Mouse (Mus musculus) limb, embryonic 11.5 days (tissue): Measurements from ENCODE around the gene Gm4201. TPM values are rescaled to one million over a fixed set of nuclear protein-coding genes. Genes with fewer than 3 reads are reported as not detected.
"Not testable (repeated sequence)": the region's sequence is repeated elsewhere in the genome, so short reads cannot be mapped to it uniquely, and the experiment has no call there.

Experiments used
- ATAC-seq: fragments of 200-750 bp; cut with Nextera tagmentation; 2 replicates; pipeline ENCODE4 v1.8.0; 2017; ENCODE audit warnings: low read depth; ENCODE audit not compliant: insufficient number of reproducible peaks, low FRiP score, low TSS enrichment
- DNase-seq: peaks from one replicate; pipeline ENCODE4 v3.0.0-alpha.2; 2015; ENCODE audit warnings: low spot score
- H3K27ac ChIP-seq: fragments of 300-500 bp; sonication (generic); replicated peaks from 2 replicates; pipeline ENCODE4 v1.5.1; 2014; ENCODE audit warnings: low read depth, mild to moderate bottlenecking, low read length
- H3K27me3 ChIP-seq: fragments of 300-500 bp; sonication (generic); 2 replicates; pipeline ENCODE4 v1.6.1; 2014; ENCODE audit warnings: mild to moderate bottlenecking, low read length, mixed read lengths; ENCODE audit not compliant: control insufficient read depth, insufficient read depth
- H3K36me3 ChIP-seq: fragments of 300-500 bp; sonication (generic); 2 replicates; pipeline ENCODE4 v1.6.1; 2014; ENCODE audit warnings: mild to moderate bottlenecking, low read length, moderate library complexity, mixed read lengths; ENCODE audit not compliant: control insufficient read depth, insufficient read depth
- H3K4me1 ChIP-seq: fragments of 300-500 bp; sonication (generic); 2 replicates; pipeline ENCODE4 v1.6.1; 2014; ENCODE audit warnings: low read length, mixed read lengths; ENCODE audit not compliant: control insufficient read depth, insufficient read depth
- H3K4me2 ChIP-seq: fragments of 300-500 bp; sonication (generic); 2 replicates; pipeline ENCODE4 v1.6.1; 2014; ENCODE audit warnings: low read depth, mild to moderate bottlenecking, moderate library complexity; ENCODE audit not compliant: severe bottlenecking
- H3K4me3 ChIP-seq: fragments of 300-500 bp; sonication (generic); 2 replicates; pipeline ENCODE4 v1.5.1; 2014; ENCODE audit warnings: low read depth, low read length
- H3K9ac ChIP-seq: fragments of 300-500 bp; sonication (generic); 2 replicates; pipeline ENCODE4 v1.6.1; 2014; ENCODE audit warnings: mild to moderate bottlenecking, low read length
- H3K9me3 ChIP-seq: fragments of 300-500 bp; sonication (generic); 2 replicates; pipeline ENCODE4 v1.6.1; 2016; ENCODE audit warnings: low read length; ENCODE audit not compliant: control insufficient read depth
- WGBS: fragments of 180-500 bp; shearing (Covaris S2); extraction: QIAGEN DNeasy Blood & Tissue Kit; methylation state at CpG from one replicate; pipeline ENCODE4 v1.1.7; 2014; 5-methylcytosine and 5-hydroxymethylcytosine counted together
- polyA plus RNA-seq: library from polyadenylated mRNA; unstranded; fragments of >200 nt; fragmentation: Nextera tagmentation; extraction: Ambion mirVana; gene quantifications from 2 replicates; pipeline ENCODE4 v1.2.1, GENCODE M21; 2014

Gm4201 gene
- not detected in 2 replicates for polyA plus RNA-seq

- not testable (repeated sequence) for H3K36me3 ChIP-seq, DNase-seq, H3K9ac ChIP-seq, H3K4me2 ChIP-seq, ATAC-seq, H3K4me3 ChIP-seq, H3K27ac ChIP-seq, H3K4me1 ChIP-seq, H3K27me3 ChIP-seq, H3K9me3 ChIP-seq
- no CpG with 5 or more reads among the region's 3 CpGs for WGBS
Measured at GRCm38 (mm10) chr7:22565243-22565642, at the start of gene Gm4201. Gene Gm4201, minus strand, starts transcription at chr7:22565343.

- not testable (repeated sequence) for H3K4me1 ChIP-seq, DNase-seq, H3K4me3 ChIP-seq, H3K9ac ChIP-seq, H3K36me3 ChIP-seq, H3K27me3 ChIP-seq, H3K27ac ChIP-seq, ATAC-seq, H3K4me2 ChIP-seq, H3K9me3 ChIP-seq
- WGBS, result 83% methylated on average over 2 of the region's 4 CpGs
Measured at GRCm38 (mm10) chr7:22588027-22588426, 22.9 kb upstream of the Gm4201 start, which contains the start of gene Gm4565. Gene Gm4565, minus strand, starts transcription at chr7:22588127.

- not testable (repeated sequence) for H3K9ac ChIP-seq, H3K36me3 ChIP-seq, H3K4me2 ChIP-seq, H3K4me3 ChIP-seq, H3K4me1 ChIP-seq, H3K27me3 ChIP-seq, H3K27ac ChIP-seq, ATAC-seq, DNase-seq, H3K9me3 ChIP-seq
- no CpG with 5 or more reads among the region's 1 CpGs for WGBS
Measured at GRCm38 (mm10) chr7:22534787-22535186, 30.4 kb downstream of the Gm4201 start, which contains the start of gene Gm8677. Gene Gm8677, minus strand, starts transcription at chr7:22534887.

GRCm38 (mm10) chr7:22522667-22523066 is 42.5 kb downstream of the Gm4201 start, which contains the start of gene Vmn1r152:
Gene Vmn1r152, plus strand, starts transcription at chr7:22522967.
- H3K27ac ChIP-seq, H3K4me2 ChIP-seq, H3K4me1 ChIP-seq, H3K9me3 ChIP-seq, H3K9ac ChIP-seq, H3K27me3 ChIP-seq, H3K4me3 ChIP-seq, ATAC-seq, H3K36me3 ChIP-seq, DNase-seq: not testable (repeated sequence)
- no CpG with 5 or more reads among the region's 3 CpGs for WGBS

Other genes with a start within 250 kb of the Gm4201 start
- not detected in 2 replicates for gene Gm4187, start 235.6 kb downstream of the Gm4201 start, polyA plus RNA-seq
- not detected in 2 replicates for gene Gm8660, start 194.3 kb downstream of the Gm4201 start, polyA plus RNA-seq
- gene Vmn1r148, start 151.8 kb downstream of the Gm4201 start, polyA plus RNA-seq, result not detected in 2 replicates
- not detected in 2 replicates for gene Vmn1r149, start 127.1 kb downstream of the Gm4201 start, polyA plus RNA-seq
- not detected in 2 replicates for gene Gm10665, start 101.3 kb downstream of the Gm4201 start, polyA plus RNA-seq
- gene Vmn1r151, start 65.7 kb downstream of the Gm4201 start, polyA plus RNA-seq, result not detected in 2 replicates
- gene Vmn1r152, start 42.4 kb downstream of the Gm4201 start, polyA plus RNA-seq, result not detected in 2 replicates
- gene Gm8677, start 30.5 kb downstream of the Gm4201 start, polyA plus RNA-seq, result not detected in 2 replicates
- gene Gm4565, start 22.8 kb upstream of the Gm4201 start, polyA plus RNA-seq, result not detected in 2 replicates
- gene Vmn1r155, start 92.7 kb upstream of the Gm4201 start, polyA plus RNA-seq, result not detected in 2 replicates
- not detected in 2 replicates for gene Gm8693, start 127.0 kb upstream of the Gm4201 start, polyA plus RNA-seq
- not detected in 2 replicates for gene Gm4567, start 154.4 kb upstream of the Gm4201 start, polyA plus RNA-seq
- gene Vmn1r157, start 196.4 kb upstream of the Gm4201 start, polyA plus RNA-seq, result not detected in 2 replicates
- gene Vmn1r158, start 225.4 kb upstream of the Gm4201 start, polyA plus RNA-seq, result not detected in 2 replicates